Mouse (Mus musculus): ENCODE measurements around the gene Tiam2. TPM values are rescaled to one million over a fixed set of nuclear protein-coding genes. Genes with fewer than 3 reads are reported as not detected.

Gene Tiam2
- polyA plus RNA-seq, 1 experiment, result 3.4 TPM

GRCm38 (mm10) chr17:3557331-3558311, 231.2 kb downstream of the Tiam2 start, which contains the start of gene Tfb1m:
Gene Tfb1m, minus strand, starts transcription at chr17:3557781.
- WGBS, result 1% methylated on average over 60 of the region's 60 CpGs

GRCm38 (mm10) chr17:3558356-3558870, 232.0 kb downstream of the Tiam2 start:
- 51% methylated on average over 9 of the region's 9 CpGs for WGBS
- Histone ChIP-seq H3K4me3 (replicated peaks; ENCODE audit: control insufficient read depth, low read depth, low read length) (no peak overlapping the region), H3K4me1 (ENCODE audit: control insufficient read depth, insufficient read depth, low read length) (no peaks in the 10 kb centered on the region), H3K27ac (ENCODE audit: control insufficient read depth, insufficient read depth, low read depth, low read length, poor library complexity) (no peak overlapping the region)
- TF ChIP-seq POLR2A (IDR thresholded peaks at IDR 0.05; ENCODE audit: borderline replicate concordance, control insufficient read depth, low read depth, low read length), result no peak
- no peak for TF ChIP-seq CTCF (IDR thresholded peaks at IDR 0.05; ENCODE audit: control insufficient read depth, insufficient read depth, low read length)

More at GRCm38 (mm10) chr17:3557331-3558311, 231.2 kb downstream of the Tiam2 start, which contains the start of gene Tfb1m:
- Histone ChIP-seq H3K4me3 (replicated peaks; ENCODE audit: control insufficient read depth, low read depth, low read length) (peak within 1 kb of the TSS; percentile 90), H3K27ac (ENCODE audit: control insufficient read depth, insufficient read depth, low read depth, low read length, poor library complexity) (peak within 1 kb of the TSS; percentile 81), H3K4me1 (ENCODE audit: control insufficient read depth, insufficient read depth, low read length) (no peaks in the 10 kb centered on the region)
- TF ChIP-seq POLR2A (IDR thresholded peaks at IDR 0.05; ENCODE audit: borderline replicate concordance, control insufficient read depth, low read depth, low read length) (peak; percentile 49; the same call in 1 of the 2 replicates), CTCF (IDR thresholded peaks at IDR 0.05; ENCODE audit: control insufficient read depth, insufficient read depth, low read length) (no peak)

GRCm38 (mm10) chr17:3560534-3560933, 234.2 kb downstream of the Tiam2 start:
- TF ChIP-seq CTCF (IDR thresholded peaks at IDR 0.05; ENCODE audit: control insufficient read depth, insufficient read depth, low read length) (no peak), POLR2A (IDR thresholded peaks at IDR 0.05; ENCODE audit: borderline replicate concordance, control insufficient read depth, low read depth, low read length) (no peak)
- H3K4me3 ChIP-seq (replicated peaks; ENCODE audit: control insufficient read depth, low read depth, low read length), result no peak overlapping the region
- no peak overlapping the region for H3K27ac ChIP-seq (ENCODE audit: control insufficient read depth, insufficient read depth, low read depth, low read length, poor library complexity)
- H3K4me1 ChIP-seq (ENCODE audit: control insufficient read depth, insufficient read depth, low read length), result no peaks in the 10 kb centered on the region
- 29% methylated on average over 3 of the region's 3 CpGs for WGBS

- 68% methylated on average over 8 of the region's 8 CpGs for WGBS
- TF ChIP-seq POLR2A (IDR thresholded peaks at IDR 0.05; ENCODE audit: borderline replicate concordance, control insufficient read depth, low read depth, low read length), result no peak
- TF ChIP-seq CTCF (IDR thresholded peaks at IDR 0.05; ENCODE audit: control insufficient read depth, insufficient read depth, low read length), result peak; percentile 38; the same call in 1 of the 2 replicates
- Histone ChIP-seq H3K4me3 (replicated peaks; ENCODE audit: control insufficient read depth, low read depth, low read length) (no peak overlapping the region), H3K4me1 (ENCODE audit: control insufficient read depth, insufficient read depth, low read length) (no peaks in the 10 kb centered on the region), H3K27ac (ENCODE audit: control insufficient read depth, insufficient read depth, low read depth, low read length, poor library complexity) (no peak overlapping the region)
Measured at GRCm38 (mm10) chr17:3562405-3562804, 236.0 kb downstream of the Tiam2 start.

- 3% methylated on average over 12 of the region's 12 CpGs for WGBS
- no peak overlapping the region for H3K4me3 ChIP-seq (replicated peaks; ENCODE audit: control insufficient read depth, low read depth, low read length)
- TF ChIP-seq CTCF (IDR thresholded peaks at IDR 0.05; ENCODE audit: control insufficient read depth, insufficient read depth, low read length) (peak; percentile 55; the same call in 1 of the 2 replicates), POLR2A (IDR thresholded peaks at IDR 0.05; ENCODE audit: borderline replicate concordance, control insufficient read depth, low read depth, low read length) (no peak)
- H3K4me1 ChIP-seq (ENCODE audit: control insufficient read depth, insufficient read depth, low read length), result no peaks in the 10 kb centered on the region
- no peak overlapping the region for H3K27ac ChIP-seq (ENCODE audit: control insufficient read depth, insufficient read depth, low read depth, low read length, poor library complexity)
Measured at GRCm38 (mm10) chr17:3570876-3571275, 244.5 kb downstream of the Tiam2 start.

Other genes starting within 250 kb of the Tiam2 start
- gene Scaf8, start 211.6 kb upstream of the Tiam2 start, polyA plus RNA-seq (2011; ENCODE audit: insufficient read depth, insufficient read length, low replicate concordance, missing spikeins), result 9.1 and 15.8 TPM in 2 replicates
- not detected in 2 replicates for gene Cldn20, start 206.0 kb downstream of the Tiam2 start, polyA plus RNA-seq (2011; ENCODE audit: insufficient read depth, insufficient read length, low replicate concordance, missing spikeins)
- 5.6 and 5.8 TPM in 2 replicates for gene Tfb1m, start 231.2 kb downstream of the Tiam2 start, polyA plus RNA-seq (2011; ENCODE audit: insufficient read depth, insufficient read length, low replicate concordance, missing spikeins)

Measured in bone marrow, adult 2 months (tissue).